Mouse (Mus musculus): Measurements from ENCODE around the gene Immp2l. TPM values are rescaled to one million over a fixed set of nuclear protein-coding genes. Genes with fewer than 3 reads are reported as not detected.
"Not testable (repeated sequence)": the region's sequence is repeated elsewhere in the genome, so short reads cannot be mapped to it uniquely, and the experiment has no call there.

Gene Immp2l
- total RNA-seq, 2 experiments from 2014 or later: 28.8 to 42.1 TPM

- no peak for DNase-seq
These were observed 818.9 kb downstream of the Immp2l start for GRCm38 (mm10) chr12:41842694-41843329.

GRCm38 (mm10) chr12:41851896-41852470 lies 828.1 kb downstream of the Immp2l start:
- no peak for DNase-seq

GRCm38 (mm10) chr12:41859652-41860051 lies 835.8 kb downstream of the Immp2l start:
- not testable (repeated sequence) for DNase-seq

GRCm38 (mm10) chr12:41868317-41868716 lies 844.4 kb downstream of the Immp2l start:
- no peak for DNase-seq

- DNase-seq: no peak
These were observed 850.1 kb downstream of the Immp2l start for GRCm38 (mm10) chr12:41874015-41874414.

GRCm38 (mm10) chr12:41877292-41877959 lies 853.5 kb downstream of the Immp2l start:
- DNase-seq: no peak

GRCm38 (mm10) chr12:41878493-41878892 lies 854.6 kb downstream of the Immp2l start:
- no peak for DNase-seq

- no peak for DNase-seq
These were observed 855.1 kb downstream of the Immp2l start for GRCm38 (mm10) chr12:41878972-41879371.

- DNase-seq: no peak
These were observed 855.5 kb downstream of the Immp2l start for GRCm38 (mm10) chr12:41879412-41879811.

GRCm38 (mm10) chr12:41880833-41881232 lies 856.9 kb downstream of the Immp2l start:
- DNase-seq: no peak

GRCm38 (mm10) chr12:41908011-41908410 lies 884.1 kb downstream of the Immp2l start:
- no peak for DNase-seq

GRCm38 (mm10) chr12:41911626-41912025 lies 887.7 kb downstream of the Immp2l start:
- no peak for DNase-seq

GRCm38 (mm10) chr12:41937751-41938150 lies 913.9 kb downstream of the Immp2l start:
- DNase-seq: no peak

GRCm38 (mm10) chr12:41941853-41942252 lies 918.0 kb downstream of the Immp2l start:
- peak; percentile 28 for DNase-seq

- DNase-seq: no peak
These were observed 920.3 kb downstream of the Immp2l start for GRCm38 (mm10) chr12:41944079-41944672.

- no peak for DNase-seq
These were observed 922.6 kb downstream of the Immp2l start for GRCm38 (mm10) chr12:41946536-41946935.

GRCm38 (mm10) chr12:41949409-41949808 lies 925.5 kb downstream of the Immp2l start:
- no peak for DNase-seq

GRCm38 (mm10) chr12:41949841-41950241 lies 926.0 kb downstream of the Immp2l start:
- no peak for DNase-seq

GRCm38 (mm10) chr12:41950726-41951125 lies 926.8 kb downstream of the Immp2l start:
- DNase-seq: no peak

GRCm38 (mm10) chr12:41961038-41961437 lies 937.1 kb downstream of the Immp2l start:
- DNase-seq: no peak

GRCm38 (mm10) chr12:41991408-41991807 lies 967.5 kb downstream of the Immp2l start:
- DNase-seq: no peak

Measured in adrenal gland, postnatal 10 days (tissue).